Mouse (Mus musculus): Measurements from ENCODE around the gene Grm8.

GRCm38 (mm10) chr6:27895153-27895552, 239.8 kb downstream of the Grm8 start:
- TF ChIP-seq CTCF (IDR thresholded peaks at IDR 0.05; ENCODE audit: low read depth, low read length) (no peak), POLR2A (IDR thresholded peaks at IDR 0.05; ENCODE audit: extremely low read depth, insufficient read depth, low read length) (no peak)

Data from liver, adult 2 months (tissue).